Mouse (Mus musculus): ENCODE data around the gene Ica1. TPM values are rescaled to one million over a fixed set of nuclear protein-coding genes. Genes with fewer than 3 reads are reported as not detected.

The Ica1 gene
- total RNA-seq (2021) = 1 to 10 TPM; 3.1 to 3.8 TPM
- long read RNA-seq, experiment 1, partial matches to known transcripts = 0 of 3 reads
- long read RNA-seq, experiment 1, other reads (novel, unspliced or antisense) = 2 of 3 reads
- long read RNA-seq, experiment 2, partial matches to known transcripts = 0 of 3 reads
- long read RNA-seq, experiment 2, other reads (novel, unspliced or antisense) = 2 of 3 reads

GRCm38 (mm10) chr6:8778296-8778649 lies at the start of gene Ica1:
Ica1 (minus strand) TSS chr6:8778488.
- peak; percentile 5 for DNase-seq
- intact Hi-C loops (cut with DNase I; ENCODE audit: low total_unique reads) = no loop called here

GRCm38 (mm10) chr6:8819866-8820265 lies 41.6 kb upstream of the Ica1 start:
- intact Hi-C loops (cut with DNase I; ENCODE audit: low total_unique reads) = no loop called here

DNA sequence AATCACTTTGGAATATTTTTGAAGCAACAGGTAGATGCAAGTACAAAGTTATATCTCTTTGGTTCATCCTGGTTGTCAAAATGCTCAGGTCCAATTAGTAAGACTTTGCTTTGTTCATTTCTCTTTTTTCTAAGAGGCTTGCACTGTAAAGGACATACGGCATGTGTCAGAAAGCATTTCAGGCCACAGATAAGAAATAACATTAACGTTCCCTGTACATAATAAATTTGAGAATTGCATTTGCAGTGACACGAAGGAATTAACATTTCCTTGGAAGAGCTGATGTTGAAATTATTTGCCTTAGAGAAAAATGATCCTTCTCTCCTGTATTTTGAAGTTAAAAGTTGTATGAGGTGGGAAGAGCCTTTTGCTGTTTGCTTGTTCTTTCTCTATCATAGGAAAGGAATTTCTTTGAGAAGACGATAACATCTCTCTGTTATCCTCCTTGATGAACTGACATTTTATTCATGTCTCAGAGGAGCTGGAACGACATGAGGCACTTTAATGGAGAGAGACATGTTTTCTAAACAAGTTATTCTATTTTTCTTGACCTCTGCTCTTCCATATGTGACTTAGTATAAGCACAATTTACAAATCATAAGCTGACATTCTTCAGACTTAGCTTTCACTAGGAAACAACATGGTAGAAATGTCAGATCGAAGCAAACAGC lies 36.2 kb upstream of the Ica1 start:
- no peak for DNase-seq
- intact Hi-C loops (cut with DNase I; ENCODE audit: low total_unique reads) = no loop called here

More at GRCm38 (mm10) chr6:8819866-8820265, 41.6 kb upstream of the Ica1 start:
- DNase-seq = no peak

GRCm38 (mm10) chr6:8802561-8803150 lies 24.4 kb upstream of the Ica1 start:
- no peak for DNase-seq
- intact Hi-C loops (cut with DNase I; ENCODE audit: low total_unique reads) = no loop called here

DNA sequence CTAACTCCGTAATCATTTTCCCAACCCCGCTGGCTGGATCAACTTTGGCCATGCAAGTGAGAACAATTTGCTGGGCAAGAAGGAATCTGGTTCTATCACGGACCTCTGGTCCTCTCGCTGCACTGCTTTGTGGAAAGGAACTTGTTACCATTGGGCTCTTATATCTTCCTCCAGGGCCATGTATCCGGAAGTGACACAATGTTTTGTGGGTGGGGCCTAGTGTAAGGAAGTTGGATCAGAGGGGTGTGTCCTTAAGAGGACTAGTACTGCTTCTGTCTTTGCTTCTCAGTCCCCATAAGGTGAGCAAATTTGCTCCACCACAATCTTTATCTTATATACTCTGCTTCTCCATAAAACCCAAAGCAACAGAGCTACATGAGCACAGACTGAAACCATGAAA lies 14.1 kb upstream of the Ica1 start:
- DNase-seq = no peak
- intact Hi-C loops (cut with DNase I; ENCODE audit: low total_unique reads) = no loop called here

DNA sequence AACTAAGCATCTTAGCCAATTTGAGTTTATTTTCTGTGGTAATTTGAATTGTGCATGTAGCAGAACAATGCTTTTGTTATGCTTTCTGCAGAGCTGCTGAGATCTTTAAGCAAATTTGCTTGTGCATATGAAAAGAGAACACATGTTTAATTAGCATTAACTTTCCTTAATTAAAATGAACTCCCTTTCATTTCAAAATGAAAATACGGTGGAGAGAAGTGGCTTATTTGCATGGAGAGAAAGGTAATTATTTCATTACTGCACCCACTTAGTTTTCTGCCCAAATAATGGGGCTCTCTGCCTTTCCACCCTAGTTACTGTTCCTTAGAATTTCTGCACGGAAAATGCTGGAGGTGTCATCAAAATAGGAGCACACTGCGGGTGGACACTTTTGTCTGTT lies 13.5 kb upstream of the Ica1 start:
- DNase-seq = no peak
- intact Hi-C loops (cut with DNase I; ENCODE audit: low total_unique reads) = no loop called here

- DNase-seq = no peak
- intact Hi-C loops (cut with DNase I; ENCODE audit: low total_unique reads) = no loop called here
These were observed 2.3 kb upstream of the Ica1 start for GRCm38 (mm10) chr6:8780618-8781017.

DNA sequence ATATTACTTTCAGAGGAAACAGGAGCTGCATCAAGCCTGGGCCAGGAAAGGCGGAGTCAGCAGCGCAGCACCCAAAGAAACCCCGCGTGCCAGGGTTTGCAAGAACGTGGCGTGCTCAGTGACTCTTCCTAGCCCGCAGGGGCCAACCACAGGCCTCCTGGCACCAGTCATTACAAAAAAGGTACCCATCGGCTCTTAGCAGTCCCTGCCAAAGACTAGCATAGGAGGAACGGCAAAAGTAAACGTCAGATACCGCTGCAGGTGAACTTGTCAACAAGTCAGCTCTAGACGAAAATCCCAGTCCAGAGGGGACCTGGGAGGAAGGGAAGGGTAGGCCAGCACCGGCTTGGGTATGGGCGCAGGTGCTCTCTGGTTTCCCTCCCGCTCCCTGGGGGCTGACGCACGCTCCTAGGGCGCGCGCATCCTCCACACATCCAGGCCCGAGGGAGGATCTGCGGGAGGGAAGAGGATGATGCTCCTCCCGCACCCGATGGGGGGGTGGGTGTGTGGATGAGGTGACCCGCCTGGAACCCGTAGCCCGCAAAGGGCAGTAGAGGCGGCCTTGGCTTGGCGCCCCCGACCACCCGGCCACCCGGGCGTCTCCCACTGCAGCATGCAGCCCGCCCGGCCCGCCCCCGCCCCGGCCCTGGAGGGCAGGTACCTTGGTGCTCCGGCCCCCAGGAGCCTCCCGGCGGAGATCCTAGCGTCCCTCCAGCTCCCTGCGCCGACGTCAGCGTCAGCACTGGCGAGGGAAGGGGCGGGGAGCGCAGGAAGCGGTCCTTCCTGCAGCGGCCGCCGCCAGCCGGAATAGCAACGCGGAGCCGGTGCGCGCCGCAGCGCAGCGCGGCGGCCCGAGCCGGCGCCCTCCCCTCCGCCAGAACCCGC lies 635 bp downstream of the Ica1 start:
- intact Hi-C loops (cut with DNase I; ENCODE audit: low total_unique reads) = no loop called here
- DNase-seq = peak; percentile 53

- intact Hi-C loops (cut with DNase I; ENCODE audit: low total_unique reads) = no loop called here
- no peak for DNase-seq
These were observed 6.7 kb downstream of the Ica1 start for GRCm38 (mm10) chr6:8771539-8771938.

GRCm38 (mm10) chr6:8770341-8770740 lies 7.9 kb downstream of the Ica1 start:
- DNase-seq = no peak
- intact Hi-C loops (cut with DNase I; ENCODE audit: low total_unique reads) = no loop called here

- DNase-seq = no peak
- intact Hi-C loops (cut with DNase I; ENCODE audit: low total_unique reads) = no loop called here
These were observed 8.5 kb downstream of the Ica1 start for GRCm38 (mm10) chr6:8769803-8770202.

- no peak for DNase-seq
- intact Hi-C loops (cut with DNase I; ENCODE audit: low total_unique reads) = no loop called here
These were observed 11.6 kb downstream of the Ica1 start for GRCm38 (mm10) chr6:8766652-8767051.

- DNase-seq = no peak
- intact Hi-C loops (cut with DNase I; ENCODE audit: low total_unique reads) = no loop called here
These were observed 12.5 kb downstream of the Ica1 start for GRCm38 (mm10) chr6:8765801-8766200.

- no peak for DNase-seq
- intact Hi-C loops (cut with DNase I; ENCODE audit: low total_unique reads) = no loop called here
These were observed 13.2 kb downstream of the Ica1 start for GRCm38 (mm10) chr6:8765064-8765463.

- intact Hi-C loops (cut with DNase I; ENCODE audit: low total_unique reads) = no loop called here
- DNase-seq = no peak
These were observed 17.5 kb downstream of the Ica1 start for GRCm38 (mm10) chr6:8760708-8761294.

DNA sequence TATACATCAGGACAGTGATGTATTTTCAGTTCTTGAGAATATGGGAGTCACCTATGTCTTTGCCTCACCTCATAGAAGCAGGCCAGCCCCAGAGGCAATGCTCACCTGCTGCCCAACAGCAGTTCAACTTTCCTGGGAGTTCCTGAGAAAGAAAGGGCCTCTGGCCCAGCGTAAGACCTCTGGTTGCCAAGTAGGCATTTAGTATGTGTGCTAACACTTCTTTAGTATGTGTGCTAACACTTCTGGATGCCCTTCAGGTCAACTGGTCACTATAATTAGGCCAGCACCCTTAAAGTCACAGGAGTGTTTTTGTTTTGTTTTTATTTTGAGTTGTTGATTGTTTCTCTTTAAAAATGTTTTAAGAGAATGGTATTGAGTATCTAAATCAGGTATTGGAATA lies 18.4 kb downstream of the Ica1 start:
- intact Hi-C loops (cut with DNase I; ENCODE audit: low total_unique reads) = no loop called here
- DNase-seq = no peak

DNA sequence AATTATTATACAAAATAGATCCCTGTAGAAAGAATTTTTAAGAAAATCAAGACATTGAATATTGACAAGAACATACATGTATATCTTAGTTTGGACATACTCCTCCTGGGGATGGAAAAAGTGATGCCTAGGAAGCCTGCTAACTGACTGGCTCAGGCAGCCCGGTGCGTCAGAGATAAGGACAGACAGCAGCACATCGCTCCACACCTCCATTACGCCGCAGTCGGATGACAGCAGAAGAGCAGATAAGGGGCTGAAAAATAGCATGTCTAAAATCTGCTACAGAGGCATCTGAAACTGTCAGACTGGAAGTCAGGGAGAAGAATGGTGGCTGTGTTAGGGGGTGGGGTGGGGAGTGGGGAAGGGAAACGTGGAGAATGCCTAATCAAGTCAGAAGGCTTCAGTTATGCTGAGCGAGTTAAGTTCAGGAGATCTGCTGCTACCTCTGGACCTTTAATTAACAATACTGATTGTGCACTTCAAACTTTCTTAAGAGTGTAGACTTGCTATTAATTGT lies 22.5 kb downstream of the Ica1 start:
- intact Hi-C loops (cut with DNase I; ENCODE audit: low total_unique reads) = no loop called here
- no peak for DNase-seq

GRCm38 (mm10) chr6:8754486-8754885 lies 23.8 kb downstream of the Ica1 start:
- intact Hi-C loops (cut with DNase I; ENCODE audit: low total_unique reads) = no loop called here

GRCm38 (mm10) chr6:8753723-8754036 lies 24.6 kb downstream of the Ica1 start:
- no peak for DNase-seq
- intact Hi-C loops (cut with DNase I; ENCODE audit: low total_unique reads) = no loop called here

More at GRCm38 (mm10) chr6:8754486-8754885, 23.8 kb downstream of the Ica1 start:
- no peak for DNase-seq

Data from gastrocnemius, postnatal 14 days (tissue).